Mouse (Mus musculus) embryonic stem cell, embryonic (primary cell): ENCODE measurements around the gene Plekhg5.

Source experiments
- CTCF ChIA-PET, 4 experiments: fragments of 300-600 bp in 2 of 4; fragments of 350-600 bp in 2 of 4; sonication (Branson Sonifier 250); formaldehyde crosslinking; loops; one replicate each; lab custom pipeline; 2022; ENCODE audit warnings: inconsistent platforms in 2 of 4; lab: Charles Lee
- POLR2A ChIA-PET, 4 experiments: fragments of 300-600 bp in 2 of 4; fragments of 350-600 bp in 2 of 4; sonication (Branson Sonifier 250); formaldehyde crosslinking; loops; one replicate each; lab custom pipeline; 2022; ENCODE audit warnings: antibody characterized with exemption in 4 of 4, inconsistent platforms in 1 of 4; lab: Charles Lee

Plekhg5 gene

DNA sequence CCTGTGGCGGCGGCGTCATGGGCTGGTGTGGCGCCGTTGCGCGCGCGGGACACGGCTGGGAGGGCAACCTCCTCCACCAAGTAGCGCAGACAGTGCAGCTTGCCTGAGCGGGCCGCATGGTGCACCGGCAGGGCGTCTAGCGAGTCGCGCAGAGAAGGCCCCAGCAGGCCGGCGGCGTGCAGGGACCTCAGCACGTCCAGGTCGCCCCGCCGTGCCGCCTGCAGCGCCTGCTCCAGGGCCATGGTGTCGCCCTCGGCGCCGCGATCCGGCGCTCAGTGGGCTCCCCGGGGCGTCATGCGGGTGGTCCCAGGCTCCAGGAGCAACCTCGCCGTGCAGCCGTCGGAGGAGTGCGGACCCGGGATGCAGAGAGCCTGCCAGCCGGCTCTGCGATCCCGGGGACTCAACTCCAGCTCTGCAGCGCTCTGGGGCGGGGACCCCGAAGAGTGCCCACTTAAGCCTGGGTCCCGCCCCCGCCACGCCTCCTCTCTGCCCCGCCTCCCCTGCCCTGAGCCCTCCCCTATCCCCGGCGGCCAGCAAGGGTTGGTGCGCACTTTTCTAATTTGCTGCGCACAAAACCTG, 79.8 kb downstream of the Plekhg5 start, which contains the start of gene Espn:
TSS of gene Espn (minus strand) at position 406 of the 579 bp plus-strand sequence.
- CTCF ChIA-PET, result interaction anchor here in 3 of 4 experiments (0.6 to 4.6 kb wide), 20 partner anchors 12 to 283 kb away, joined by 3 to 32 read pairs (median 4); partner anchors contain the start of genes Dnajc11 (in 1 of the 3) and Nol9 (in 1 of the 3)
- POLR2A ChIA-PET, result interaction anchor here (0.5 to 1.8 kb wide), 17 partner anchors 12 to 198 kb away, joined by 3 to 6 read pairs (median 3); partner anchors contain the start of gene Icmt (in 1 of the 4)

DNA sequence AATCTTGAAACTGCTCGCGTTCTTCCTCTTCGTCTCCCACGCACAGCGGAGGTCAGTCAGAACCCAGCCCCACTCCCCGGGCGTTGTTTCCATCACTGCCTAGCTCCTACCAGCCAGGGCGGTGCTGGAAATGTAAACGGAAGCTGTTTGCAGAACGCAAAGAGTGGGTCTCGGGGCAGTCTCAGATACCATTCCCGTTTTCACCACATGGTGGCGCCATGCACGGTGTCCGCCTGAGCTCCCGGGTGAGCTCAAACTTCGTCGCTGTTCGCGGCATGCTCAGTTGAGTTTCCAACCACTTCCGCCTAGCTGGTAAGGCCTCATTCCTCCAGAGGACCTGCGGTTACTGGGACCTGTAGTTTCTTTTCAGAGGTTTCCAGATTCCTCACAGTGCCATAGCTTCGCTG, 81.5 kb downstream of the Plekhg5 start:
- CTCF ChIA-PET, result interaction anchor here (0.5 to 4.4 kb wide), 111 partner anchors 8 to 1330 kb away, joined by 3 to 122 read pairs (median 4); partner anchors contain the start of genes Rnf207 (in 2 of the 4), Rpl22 (in 2 of the 4), Acot7 (in 1 of the 4) and Hes3 (in 1 of the 4)
- POLR2A ChIA-PET, result interaction anchor here in 3 of 4 experiments (0.7 to 2.0 kb wide), 42 partner anchors 10 to 324 kb away, joined by 3 to 12 read pairs (median 4); partner anchors contain the start of genes Klhl21 (in 2 of the 3), Acot7 (in 1 of the 3), Gpr153 (in 1 of the 3) and Hes3 (in 1 of the 3)

DNA sequence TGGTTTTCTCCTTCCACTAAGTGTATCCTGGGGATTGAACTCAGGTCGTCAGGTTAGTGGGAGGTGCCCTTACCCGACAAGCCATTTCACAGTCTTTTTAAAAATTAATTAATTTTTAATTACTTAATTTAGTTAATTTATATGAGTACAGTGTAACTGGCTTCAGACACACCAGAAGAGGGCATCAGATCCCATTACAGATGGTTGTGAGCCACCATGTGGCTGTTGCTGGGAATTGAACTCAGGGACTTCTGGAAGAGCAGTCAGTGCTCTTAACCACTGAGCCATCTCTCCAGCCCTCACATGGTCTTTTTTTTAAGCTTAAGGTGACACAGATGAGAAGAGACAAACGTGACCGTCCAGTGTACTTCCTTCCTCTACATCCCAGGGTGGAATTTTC, 82.7 kb downstream of the Plekhg5 start:
- ChIA-PET POLR2A (interaction anchor here in 3 of 4 experiments (1.0 to 2.0 kb wide), 6 partner anchors 10 to 119 kb away, joined by 3 to 12 read pairs (median 4); partner anchors contain the start of gene Gpr153 (in 1 of the 3)), CTCF (interaction anchor here (0.5 to 4.4 kb wide), 27 partner anchors 11 to 1149 kb away, joined by 3 to 122 read pairs (median 6); no protein-coding TSS in a partner anchor)

- CTCF ChIA-PET, result interaction anchor here (0.6 to 3.5 kb wide), 19 partner anchors 12 to 1866 kb away, joined by 3 to 18 read pairs (median 4); partner anchors contain the start of gene Rnf207 (in 1 of the 4)
These were observed 85.7 kb downstream of the Plekhg5 start for GRCm38 (mm10) chr4:152157779-152158584.

GRCm38 (mm10) chr4:152158585-152159284, 86.4 kb downstream of the Plekhg5 start, which contains the start of gene Hes2:
TSS of gene Hes2 (plus strand) at chr4:152158867.
- POLR2A ChIA-PET, result interaction anchor here in 3 of 4 experiments (0.5 to 2.0 kb wide), 10 partner anchors 10 to 129 kb away, joined by 3 to 11 read pairs (median 4); partner anchors contain the start of gene Acot7 (in 1 of the 3)
- CTCF ChIA-PET, result interaction anchor here (0.5 to 3.5 kb wide), 26 partner anchors 11 to 1866 kb away, joined by 3 to 18 read pairs (median 4); partner anchors contain the start of gene Rnf207 (in 1 of the 4)

More at GRCm38 (mm10) chr4:152157779-152158584, 85.7 kb downstream of the Plekhg5 start:
- POLR2A ChIA-PET, result interaction anchor here in 3 of 4 experiments (0.5 to 1.8 kb wide), 6 partner anchors 24 to 130 kb away, joined by 3 to 5 read pairs (median 4); no protein-coding TSS in a partner anchor

GRCm38 (mm10) chr4:152159285-152159678, 87.0 kb downstream of the Plekhg5 start:
- CTCF ChIA-PET, result interaction anchor here (0.5 to 3.5 kb wide), 23 partner anchors 10 to 1867 kb away, joined by 3 to 18 read pairs (median 5); no protein-coding TSS in a partner anchor

GRCm38 (mm10) chr4:152160748-152161147, 88.5 kb downstream of the Plekhg5 start:
- POLR2A ChIA-PET, result interaction anchor here in 2 of 4 experiments (0.7 to 2.0 kb wide), 5 partner anchors 8 to 181 kb away, joined by 3 to 6 read pairs (median 3); no protein-coding TSS in a partner anchor
- CTCF ChIA-PET, result interaction anchor here (0.6 to 3.5 kb wide), 13 partner anchors 11 to 1720 kb away, joined by 3 to 18 read pairs (median 4); no protein-coding TSS in a partner anchor

More at GRCm38 (mm10) chr4:152159285-152159678, 87.0 kb downstream of the Plekhg5 start:
- POLR2A ChIA-PET, result interaction anchor here in 3 of 4 experiments (0.9 to 2.0 kb wide), 10 partner anchors 8 to 129 kb away, joined by 3 to 11 read pairs (median 4); partner anchors contain the start of gene Acot7 (in 1 of the 3)

DNA sequence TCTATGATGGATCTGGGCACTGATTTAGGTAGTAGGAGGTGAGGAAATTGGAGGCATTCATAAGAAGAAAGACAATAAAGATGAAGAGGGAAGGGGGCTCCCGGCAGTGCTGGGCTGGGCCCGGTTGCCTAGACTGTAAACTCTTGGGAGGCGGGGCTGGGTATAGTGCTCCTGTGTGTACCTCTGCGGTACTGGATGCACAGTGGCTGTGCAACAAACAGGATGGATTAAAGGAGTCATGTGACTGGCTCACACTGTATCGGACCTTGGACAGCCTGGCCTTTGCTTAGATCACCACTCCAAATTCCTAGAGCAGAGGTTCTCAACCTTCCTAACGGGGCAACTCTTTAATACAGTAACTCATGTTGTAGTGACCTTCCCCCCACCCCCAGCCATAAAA, 89.3 kb downstream of the Plekhg5 start:
- CTCF ChIA-PET, result interaction anchor here in 1 of 4 experiments (0.8 kb wide), 1 partner anchor 159 kb away, joined by 10 read pairs; no protein-coding TSS in a partner anchor
- POLR2A ChIA-PET, result no interaction called here

DNA sequence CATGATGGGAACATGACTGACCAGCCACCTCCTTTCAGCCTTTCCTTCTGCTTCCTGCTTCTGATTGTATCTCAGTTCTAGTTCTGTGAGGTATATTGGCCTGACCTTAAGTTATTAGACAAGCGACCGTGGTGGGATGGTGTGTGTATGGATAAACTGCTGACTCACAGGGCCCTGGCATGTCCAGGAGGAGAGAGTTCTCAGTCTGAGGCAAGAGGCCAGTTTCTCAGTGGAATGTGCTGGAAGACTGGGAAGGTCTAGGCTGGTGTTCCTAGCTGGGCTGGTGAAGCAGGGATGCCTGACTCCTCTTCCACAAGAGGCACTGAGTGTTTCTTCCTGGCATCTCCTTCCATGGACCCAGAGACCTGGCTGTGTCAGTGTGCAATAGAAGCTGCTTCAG, 90.5 kb downstream of the Plekhg5 start:
- ChIA-PET POLR2A (interaction anchor here in 1 of 4 experiments (1.1 kb wide), 1 partner anchor 106 kb away, joined by 3 read pairs; no protein-coding TSS in a partner anchor), CTCF (interaction anchor here in 1 of 4 experiments (9.7 kb wide), 1 partner anchor 8 kb away, joined by 76 read pairs; no protein-coding TSS in a partner anchor)
